Mouse (Mus musculus) ES-E14 (cell line): ENCODE data around the gene Zmiz1.

Source experiments
- CHD2 ChIP-seq: IDR thresholded peaks from 2 replicates; pipeline ENCODE4 v1.6.1; 2014; ENCODE audit warnings: mild to moderate bottlenecking, low read depth, low read length, inconsistent platforms
- MAFK ChIP-seq: IDR thresholded peaks from 2 replicates; pipeline ENCODE4 v1.6.1; 2014; ENCODE audit warnings: mild to moderate bottlenecking, low read depth, low read length, inconsistent platforms; ENCODE audit not compliant: insufficient read depth
- ZC3H11A ChIP-seq: IDR thresholded peaks from 2 replicates; pipeline ENCODE4 v1.6.1; 2012; ENCODE audit warnings: low read depth, mild to moderate bottlenecking, inconsistent platforms, low read length, borderline replicate concordance
- ZNF384 ChIP-seq: IDR thresholded peaks from 2 replicates; pipeline ENCODE4 v1.6.1; 2012; ENCODE audit warnings: low read depth, low read length, inconsistent platforms

DNA sequence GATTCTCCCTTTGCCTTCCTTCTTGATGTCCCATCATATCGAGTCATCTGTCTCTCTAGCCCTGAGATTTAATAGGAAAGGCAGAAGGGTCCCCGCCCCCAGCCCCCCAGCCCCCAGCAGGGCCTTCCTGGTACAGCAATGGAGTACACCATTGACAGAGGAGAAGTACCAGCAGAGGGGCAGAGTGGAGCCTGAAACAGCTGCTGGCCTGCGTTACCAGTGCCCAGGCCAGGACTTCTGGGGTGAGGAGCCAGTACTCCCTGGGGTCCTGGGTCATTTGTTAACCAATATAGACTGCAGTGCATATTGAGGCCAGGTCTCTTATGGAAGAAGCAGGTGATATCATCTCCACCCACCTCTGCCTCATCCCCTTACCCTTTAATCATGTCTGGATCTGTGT lies 51.4 kb downstream of the Zmiz1 start:
- TF ChIP-seq CHD2 (no peak), MAFK (no peak), ZNF384 (no peak), ZC3H11A (no peak)
